Mouse (Mus musculus) heart, adult 2 months (tissue): ENCODE measurements around the gene Cttnbp2nl.

ENCODE experiments used
- CTCF ChIP-seq: fragments of 200-600 bp; IDR thresholded peaks from 2 replicates; pipeline ENCODE4 v1.8.1; 2022; ENCODE audit warnings: antibody characterized with exemption, mild to moderate bottlenecking, moderate library complexity
- EP300 ChIP-seq: fragments of 200-500 bp; IDR thresholded peaks from 2 replicates; pipeline ENCODE4 v1.6.1; 2011; ENCODE audit warnings: low read depth, low read length, control low read depth; ENCODE audit not compliant: insufficient read depth

DNA sequence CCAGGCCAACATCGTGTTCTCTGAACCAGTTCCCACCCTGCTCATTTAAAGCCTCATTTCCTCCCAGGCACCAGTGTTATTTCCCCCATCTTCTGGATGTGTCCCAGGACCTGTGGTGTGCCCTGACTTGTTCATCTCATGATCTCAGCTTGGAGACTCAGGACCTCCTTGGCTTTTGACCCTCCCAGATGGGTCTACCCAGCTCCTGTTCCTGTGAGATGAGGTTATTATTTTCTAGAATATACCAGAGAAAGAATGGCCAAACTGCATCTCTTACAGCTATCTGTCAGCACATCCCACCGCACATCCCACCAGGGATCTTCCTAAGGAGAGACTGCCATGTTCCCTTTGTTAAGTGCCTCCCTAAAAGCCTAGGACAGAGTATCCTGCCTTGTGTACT, 35.7 kb upstream of the Cttnbp2nl start:
- TF ChIP-seq CTCF: no peak
- no peak for TF ChIP-seq EP300
